Comparison of ENCODE assay signal across 18 mouse cellular contexts in genomic region chr4:76750709-76751108, GRCm38 (mm10).
DNase-seq lines count a peak whose midpoint lies in the region; ATAC-seq and TF ChIP-seq lines count a peak whose summit lies in the region.
"Had no signal": no experiment of that assay in that cellular context is flagged by ENCODE, and none has a peak within 500 bp of the region (broad histone marks: within the 10 kb centered on the region; RNA-seq: fewer than 3 reads in every experiment).

No protein-coding gene starts in this region.

- no peak overlapping the region for H3K4me3 ChIP-seq in forebrain, embryonic 13.5 days
- H3K4me3 ChIP-seq in forebrain, embryonic 10.5 days, result no peak overlapping the region
- no peak overlapping the region for H3K4me3 ChIP-seq in lung, embryonic 14.5 days (ENCODE audit: low read depth, low read length)
- H3K4me3 ChIP-seq in forebrain, postnatal 0 days (ENCODE audit: low read depth, low read length), result no peak overlapping the region
- H3K4me3 ChIP-seq: erythroblast, embryonic 14.5 days had no signal

- no peak for TF ChIP-seq CTCF in lung, embryonic 14.5 days (IDR thresholded peaks at IDR 0.05; ENCODE audit: low read depth)
- TF ChIP-seq CTCF in forebrain, postnatal 0 days (IDR thresholded peaks at IDR 0.05; ENCODE audit: low read depth), result no peak

- no peaks in the 10 kb centered on the region for H3K36me3 ChIP-seq in forebrain, embryonic 13.5 days (ENCODE audit: poor library complexity, severe bottlenecking)
- H3K36me3 ChIP-seq in forebrain, embryonic 10.5 days (replicated peaks), result no peaks in the 10 kb centered on the region
- no peaks in the 10 kb centered on the region for H3K36me3 ChIP-seq in lung, embryonic 14.5 days (ENCODE audit: insufficient read depth)
- H3K36me3 ChIP-seq in forebrain, postnatal 0 days (ENCODE audit: insufficient read depth), result no peaks in the 10 kb centered on the region

- WGBS in forebrain, embryonic 13.5 days, result 24% methylated on average over 2 of the region's 2 CpGs
- 80% methylated on average over 2 of the region's 2 CpGs for WGBS in forebrain, embryonic 10.5 days
- 20% methylated on average over 2 of the region's 2 CpGs for WGBS in lung, embryonic 14.5 days
- 13% methylated on average over 2 of the region's 2 CpGs for WGBS in forebrain, postnatal 0 days

- H3K9ac ChIP-seq in forebrain, embryonic 13.5 days, result no peak overlapping the region
- no peak overlapping the region for H3K9ac ChIP-seq in lung, embryonic 14.5 days
- no peak overlapping the region for H3K9ac ChIP-seq in forebrain, postnatal 0 days
- H3K9ac ChIP-seq: liver, embryonic 14.5 days had no signal

- H3K27ac ChIP-seq in forebrain, embryonic 13.5 days, result no peak overlapping the region
- H3K27ac ChIP-seq in forebrain, embryonic 10.5 days, result no peak overlapping the region
- no peak overlapping the region for H3K27ac ChIP-seq in lung, embryonic 14.5 days (ENCODE audit: low read depth)
- H3K27ac ChIP-seq in forebrain, postnatal 0 days (ENCODE audit: low read depth, low read length), result no peak overlapping the region
- H3K27ac ChIP-seq: liver, embryonic 14.5 days; stomach, postnatal 0 days had no signal

- H3K9me3 ChIP-seq in forebrain, embryonic 13.5 days (replicated peaks), result no peaks in the 10 kb centered on the region
- no peaks in the 10 kb centered on the region for H3K9me3 ChIP-seq in forebrain, embryonic 10.5 days
- no peaks in the 10 kb centered on the region for H3K9me3 ChIP-seq in lung, embryonic 14.5 days (ENCODE audit: low read depth, low read length)
- no peaks in the 10 kb centered on the region for H3K9me3 ChIP-seq in forebrain, postnatal 0 days (ENCODE audit: low read length)

- no peak overlapping the region for H3K4me2 ChIP-seq in forebrain, embryonic 13.5 days
- H3K4me2 ChIP-seq in lung, embryonic 14.5 days, result no peak overlapping the region
- no peak overlapping the region for H3K4me2 ChIP-seq in forebrain, postnatal 0 days (ENCODE audit: low read depth)

- no peaks in the 10 kb centered on the region for H3K27me3 ChIP-seq in forebrain, embryonic 13.5 days
- no peaks in the 10 kb centered on the region for H3K27me3 ChIP-seq in forebrain, embryonic 10.5 days (ENCODE audit: poor library complexity, severe bottlenecking)
- no peaks in the 10 kb centered on the region for H3K27me3 ChIP-seq in lung, embryonic 14.5 days (ENCODE audit: insufficient read depth, low read length)
- no peaks in the 10 kb centered on the region for H3K27me3 ChIP-seq in forebrain, postnatal 0 days (ENCODE audit: insufficient read depth, low read length)
- H3K27me3 ChIP-seq: Patski had no signal

- peak; percentile 55; the same call in 1 of the 2 replicates for ATAC-seq in forebrain, embryonic 13.5 days
- ATAC-seq in lung, embryonic 14.5 days (ENCODE audit: insufficient read depth), result no peak; the same call in 1 of the 2 replicates
- no peak for ATAC-seq in forebrain, postnatal 0 days
- ATAC-seq: activated CD4-positive, CD25-positive, alpha-beta regulatory T cell, adult 4 months; Patski had no signal

- DNase-seq in forebrain, embryonic 10.5 days (ENCODE audit: extremely low spot score, low spot score), result no peak
- DNase-seq in lung, embryonic 14.5 days, result peak; percentile 39
- no peak for DNase-seq in lung, adult 18-20 months
- peak; percentile 6 for DNase-seq in brain, adult 2 months (ENCODE audit: low read depth, low spot score)
- DNase-seq in forebrain, postnatal 0 days, result peak; percentile 34
- DNase-seq in left cerebral cortex, postnatal 36 days (ENCODE audit: low spot score in 2 of 2), result no peak
- DNase-seq in kidney, adult 11 months, result no peak
- DNase-seq: gastrocnemius, postnatal 25 days; kidney, adult 9 months; kidney, postnatal 36 days; lung, postnatal 10 days; right cerebral cortex, postnatal 14 days had no signal

- intact Hi-C loops in left cerebral cortex, postnatal 36 days (cut with DNase I), result no loop called here

- peaks cover 7% of the 10 kb centered on the region; the same call in 1 of the 2 replicates for H3K4me1 ChIP-seq in forebrain, embryonic 13.5 days
- H3K4me1 ChIP-seq in forebrain, embryonic 10.5 days, result no peaks in the 10 kb centered on the region
- H3K4me1 ChIP-seq in lung, embryonic 14.5 days (ENCODE audit: insufficient read depth), result no peaks in the 10 kb centered on the region
- H3K4me1 ChIP-seq in forebrain, postnatal 0 days (ENCODE audit: insufficient read depth), result no peaks in the 10 kb centered on the region

Comparison
In these comparisons a context has a peak if more than half of its experiments do, and no peak if none do; other contexts are left out.
1. DNase-seq: peak in lung, embryonic 14.5 days (single experiment), brain, adult 2 months (single experiment) and forebrain, postnatal 0 days (single experiment); none in forebrain, embryonic 10.5 days (single experiment), lung, adult 18-20 months (0 of 2), left cerebral cortex, postnatal 36 days (0 of 2) and kidney, adult 11 months (single experiment).